Mouse (Mus musculus) kidney, postnatal 36 days (tissue): ENCODE measurements at regions not wholly inside any gene's neighbourhood (a gene's known extent, or its start where the extent isn't known, plus 50 kb on each side); places are given as distances from the start of the nearest gene placed in this dataset.
"Not testable (repeated sequence)": the region's sequence is repeated elsewhere in the genome, so short reads cannot be mapped to it uniquely, and the experiment has no call there.

Experiments used
- DNase-seq, 2 experiments: peaks; one replicate each; pipeline ENCODE4 v3.0.0; 2021 to 2022; ENCODE audit warnings: mixed read lengths in 2 of 2

DNA sequence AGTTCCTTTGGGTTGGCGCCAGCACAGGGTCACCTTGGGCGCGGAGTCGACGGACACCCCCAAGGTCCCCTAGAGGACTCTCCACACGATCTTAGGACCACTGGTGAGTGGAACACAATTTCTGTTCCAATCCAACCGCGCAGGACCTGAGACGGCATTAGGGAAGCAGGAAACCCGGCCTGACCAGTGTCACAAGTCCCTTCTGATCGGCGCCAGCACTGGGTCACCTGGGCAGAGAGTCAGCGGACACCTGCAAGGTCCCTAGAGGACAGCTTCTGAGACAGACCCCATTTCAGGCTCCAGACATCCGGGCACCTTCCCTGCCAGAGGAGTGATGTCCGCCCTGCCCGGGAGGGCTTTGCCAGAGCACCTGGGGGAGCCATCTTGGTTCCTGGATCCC lies 74.2 kb upstream of the Cdh13 start:
- not testable (repeated sequence) for DNase-seq

DNA sequence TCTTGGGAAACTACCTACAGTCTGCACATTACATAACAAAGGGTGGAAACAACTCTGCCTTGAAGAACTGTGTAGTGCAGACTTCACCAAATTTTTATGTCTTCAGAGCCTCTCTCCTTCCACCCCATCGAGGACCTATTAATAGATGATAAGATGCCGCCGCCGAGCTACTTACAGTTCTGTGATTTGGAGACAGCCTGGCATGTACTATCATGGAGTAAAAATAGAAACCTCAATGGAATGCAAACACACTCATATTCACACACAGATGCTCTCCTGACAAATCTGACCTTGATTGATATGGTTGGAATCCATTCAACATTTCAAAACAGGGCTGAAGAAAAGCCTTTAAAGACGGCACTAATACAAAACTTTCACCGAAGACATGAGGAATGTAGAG lies 92.7 kb upstream of the Cdh13 start:
- DNase-seq = no peak

DNA sequence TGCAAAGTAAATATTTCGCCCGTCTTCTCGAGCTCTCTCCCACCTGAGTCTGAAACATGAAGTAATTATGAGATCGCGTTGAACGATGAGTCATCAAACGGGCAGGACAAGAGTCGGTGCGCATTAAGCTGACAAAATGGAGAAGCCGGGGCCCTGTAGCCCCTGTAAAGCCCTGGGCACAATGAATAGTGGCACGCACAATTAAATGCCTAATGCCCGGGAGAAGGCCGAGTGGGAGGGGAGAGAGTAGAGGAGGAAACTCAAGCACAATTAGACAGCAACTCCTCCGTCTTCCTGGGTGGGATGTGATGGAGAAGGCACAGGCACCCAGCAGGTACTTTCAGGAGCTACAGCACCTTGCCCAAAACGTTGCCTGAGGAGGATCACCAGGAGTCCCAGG lies 94.3 kb upstream of the Cdh13 start:
- no peak for DNase-seq

DNA sequence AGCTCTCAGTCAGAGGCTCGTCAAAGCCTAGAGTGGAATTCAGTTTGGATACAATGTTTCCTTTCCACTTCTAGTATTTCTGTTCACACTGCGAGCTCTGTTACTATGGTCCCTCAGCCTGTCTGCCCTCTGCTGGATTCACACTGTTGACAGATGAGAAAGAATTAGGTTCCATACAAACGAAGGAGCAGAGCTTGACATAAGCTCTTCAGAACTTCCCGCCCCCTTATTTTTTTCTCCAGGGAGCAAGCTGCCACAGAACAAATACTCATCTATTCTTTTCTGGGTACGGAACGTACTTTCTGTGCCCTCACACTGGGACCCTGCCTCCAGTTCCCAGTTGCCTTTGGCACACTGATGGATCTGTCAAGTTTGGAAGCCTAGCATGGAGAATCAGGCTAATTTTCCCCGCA lies 114.5 kb upstream of the Cdh13 start:
- DNase-seq = no peak

DNA sequence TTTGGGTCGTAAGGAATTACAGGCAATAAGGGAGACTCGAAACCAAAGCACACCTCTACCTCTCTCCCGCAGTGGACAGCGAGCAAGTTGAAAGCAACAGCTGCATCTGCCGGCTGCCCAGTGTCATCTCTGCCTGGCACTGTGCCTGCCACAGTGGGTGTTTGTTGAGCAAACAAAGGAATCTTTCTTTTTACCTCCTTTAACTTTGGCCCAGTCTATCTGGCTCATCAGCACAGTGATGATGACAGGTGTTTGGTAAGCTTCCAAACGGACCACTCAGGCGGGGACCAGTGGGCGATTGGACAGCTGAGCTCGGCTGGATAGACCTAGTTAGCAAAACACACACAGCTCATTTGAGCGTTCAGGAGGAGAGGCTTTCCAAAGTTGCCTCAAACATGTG lies 121.4 kb upstream of the Cdh13 start:
- DNase-seq = no peak

DNA sequence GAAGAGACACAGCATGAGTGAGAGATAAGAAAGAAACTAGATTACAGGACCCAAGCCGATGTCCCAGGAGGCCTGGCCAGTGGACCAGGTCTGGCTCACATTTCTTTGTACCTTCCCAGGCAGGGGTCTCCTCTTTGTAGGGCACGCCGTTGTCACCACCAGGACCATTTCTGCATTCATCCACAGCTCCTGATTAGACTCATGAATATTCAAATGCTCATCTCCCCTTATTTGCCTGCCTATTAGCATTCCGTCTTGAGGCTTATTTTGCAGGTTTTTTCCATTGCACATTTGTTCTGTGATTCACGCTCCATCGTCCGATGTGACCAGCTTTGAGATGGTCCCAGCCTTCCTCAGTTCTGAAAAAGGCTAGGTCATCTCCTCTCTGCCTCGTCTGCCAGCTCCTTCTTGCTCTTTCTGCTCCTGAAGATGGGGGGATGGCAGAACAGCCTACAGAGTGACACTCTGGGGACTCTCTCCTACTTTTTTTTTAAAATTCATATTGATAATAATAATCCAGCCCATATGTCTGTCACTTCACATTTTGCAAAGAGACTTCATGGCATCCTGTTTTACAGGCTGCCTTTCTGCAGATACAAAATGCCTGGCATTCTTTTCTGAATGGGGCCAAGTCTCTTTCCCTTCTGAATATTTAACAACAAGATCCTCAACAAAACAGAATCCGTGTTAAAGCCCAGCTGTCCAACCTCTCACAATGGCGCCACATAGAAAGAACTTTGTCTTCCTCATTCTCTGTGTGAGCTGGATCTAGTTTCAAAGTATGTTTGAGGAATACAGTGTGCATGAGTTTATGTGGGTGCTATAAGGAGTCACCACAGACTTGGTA lies 136.0 kb upstream of the Cdh13 start:
- DNase-seq = no peak

DNA sequence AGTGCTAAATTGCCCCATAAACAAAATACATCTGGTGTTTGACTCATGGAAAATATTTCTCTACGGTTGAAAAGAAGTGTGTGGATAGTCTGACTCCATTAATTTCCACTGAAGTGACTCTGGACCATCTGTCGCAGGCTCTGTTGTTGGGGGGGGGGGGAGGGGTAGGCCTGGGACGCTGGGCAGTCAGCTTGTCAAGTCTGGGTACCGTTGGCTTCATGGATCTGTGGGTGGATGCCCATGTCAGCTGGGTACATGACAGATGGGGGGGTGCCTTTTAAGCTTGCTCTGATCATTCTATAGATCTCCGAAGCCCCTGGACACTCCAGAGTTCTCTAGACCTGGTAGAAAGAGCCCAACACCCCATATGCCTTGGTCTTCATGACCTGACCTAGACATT lies 139.0 kb upstream of the Cdh13 start:
- no peak for DNase-seq

DNA sequence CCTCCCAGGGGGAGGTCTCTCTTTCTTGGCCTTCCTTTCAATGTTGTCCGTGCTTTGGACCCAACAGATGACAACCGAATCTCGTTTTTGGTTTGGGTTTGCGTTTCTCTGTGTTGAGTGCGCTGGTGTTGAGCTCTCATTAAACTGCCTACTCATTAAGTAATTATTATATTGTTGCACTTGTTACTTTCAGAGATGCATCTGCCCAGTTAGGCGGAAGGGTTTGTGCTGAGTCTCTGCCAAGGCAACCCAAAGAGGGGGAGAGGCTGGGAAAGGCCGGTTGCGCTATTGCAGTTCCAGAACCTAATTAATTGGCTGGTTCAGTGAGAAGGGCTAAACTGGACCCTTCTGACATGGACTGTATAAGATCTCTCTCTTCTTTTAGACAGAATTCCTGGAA lies 141.2 kb upstream of the Cdh13 start:
- no peak for DNase-seq

DNA sequence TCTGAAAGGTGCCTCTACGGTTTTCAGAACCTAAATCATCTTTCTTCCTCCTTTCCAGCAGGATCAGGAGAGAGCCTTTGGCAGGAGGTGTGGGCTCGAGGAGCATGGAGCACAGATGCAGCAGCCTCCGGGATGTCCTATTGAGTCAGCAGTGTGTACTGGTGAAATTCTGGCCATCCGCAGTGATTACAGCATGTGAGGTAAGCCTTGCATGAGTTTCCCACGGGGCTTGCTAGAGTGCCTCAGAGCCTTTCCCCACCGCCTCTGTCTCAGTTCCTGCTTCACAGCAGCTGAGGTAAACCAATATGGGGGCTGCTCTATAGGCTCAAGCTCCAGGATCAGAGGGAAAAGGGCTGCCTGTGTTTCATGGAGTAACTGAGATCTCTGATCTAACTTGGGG lies 143.6 kb upstream of the Cdh13 start:
- no peak for DNase-seq

DNA sequence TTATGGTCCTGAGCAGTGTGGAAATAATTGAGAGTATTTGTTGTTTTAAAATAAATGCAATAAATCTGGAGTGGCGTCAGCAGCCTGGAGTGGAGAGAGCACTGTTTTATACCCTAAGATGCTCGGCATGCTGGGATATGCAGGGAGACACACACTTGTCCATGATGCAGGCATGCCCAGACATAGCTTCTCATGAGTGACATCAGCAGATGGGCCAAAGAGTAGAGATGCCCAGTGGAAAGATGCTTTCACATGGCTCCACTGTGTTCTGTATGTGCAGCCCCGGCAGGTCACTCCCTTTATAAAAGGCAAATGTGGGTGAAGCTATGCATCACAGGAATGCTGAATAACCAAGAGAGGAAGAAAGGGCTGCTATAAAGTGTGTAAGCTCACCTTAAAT lies 145.7 kb upstream of the Cdh13 start:
- no peak for DNase-seq

DNA sequence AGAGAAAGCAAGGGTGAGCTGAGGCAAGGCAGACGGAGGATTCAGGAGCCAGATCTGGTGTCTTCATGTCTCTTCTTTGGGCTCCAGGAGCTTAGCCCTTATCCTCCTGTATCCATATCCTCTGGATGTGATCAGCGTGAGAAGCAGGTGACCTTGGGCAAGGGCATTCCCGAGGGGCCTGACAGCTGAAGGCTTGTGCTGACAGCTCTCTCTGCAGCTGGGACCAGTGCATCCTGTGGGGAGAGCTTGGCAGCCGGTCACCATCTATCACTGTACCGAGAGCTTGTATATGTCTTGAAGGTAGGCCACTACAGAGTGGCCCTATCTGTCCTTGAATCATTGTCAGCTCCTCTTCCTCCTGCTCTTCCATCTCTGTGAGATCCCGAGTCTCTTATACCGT lies 158.5 kb upstream of the Cdh13 start:
- no peak for DNase-seq

DNA sequence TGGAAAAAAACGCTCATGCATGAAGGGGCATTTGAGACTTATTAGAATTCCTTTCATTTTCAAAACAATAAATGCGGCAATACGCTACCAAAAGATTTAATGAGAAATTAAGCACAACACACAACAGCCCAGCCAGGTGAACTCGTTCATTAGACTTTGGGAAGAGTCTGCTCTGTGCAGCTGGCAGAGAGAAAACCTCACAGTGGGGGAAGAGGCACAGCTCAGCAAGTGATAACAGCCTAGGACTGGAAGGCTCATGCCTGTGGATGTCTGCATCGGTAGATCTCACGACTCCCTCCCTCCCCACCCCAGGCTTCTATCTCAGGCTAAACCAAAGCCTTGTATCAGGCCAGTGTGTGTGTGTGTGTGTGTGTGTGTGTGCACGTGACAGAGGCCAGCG lies 169.3 kb upstream of the Cdh13 start:
- DNase-seq = no peak

DNA sequence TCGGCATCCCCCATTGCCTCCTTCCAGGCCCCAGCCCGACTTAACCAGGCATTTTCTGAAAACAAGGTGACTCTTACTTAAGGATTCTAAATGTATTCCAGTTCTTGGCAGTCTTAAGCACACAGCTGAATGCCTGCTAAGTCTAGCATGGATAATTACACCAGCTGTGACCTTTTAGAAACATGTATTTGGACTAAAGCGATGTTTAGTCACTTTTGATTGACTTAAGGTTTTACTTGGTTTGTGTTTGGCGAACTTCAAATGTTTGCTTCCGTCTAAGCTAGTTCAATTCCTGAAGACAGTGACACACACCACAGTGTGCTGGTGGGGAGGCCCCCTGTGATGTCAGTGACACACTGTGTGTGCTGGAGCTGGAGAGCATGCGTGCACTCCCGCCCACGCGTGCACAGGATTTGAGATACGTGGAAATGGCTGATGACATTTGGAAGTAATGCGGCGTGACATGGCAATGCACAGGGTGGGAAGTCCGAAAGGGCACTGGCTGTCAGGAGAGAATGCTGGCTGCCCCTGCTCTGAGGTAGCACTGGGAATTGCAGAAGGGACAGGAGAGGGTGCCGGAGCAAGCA lies 179.0 kb upstream of the Cdh13 start:
- peak in 1 of 2 experiments; percentile 1 for DNase-seq

DNA sequence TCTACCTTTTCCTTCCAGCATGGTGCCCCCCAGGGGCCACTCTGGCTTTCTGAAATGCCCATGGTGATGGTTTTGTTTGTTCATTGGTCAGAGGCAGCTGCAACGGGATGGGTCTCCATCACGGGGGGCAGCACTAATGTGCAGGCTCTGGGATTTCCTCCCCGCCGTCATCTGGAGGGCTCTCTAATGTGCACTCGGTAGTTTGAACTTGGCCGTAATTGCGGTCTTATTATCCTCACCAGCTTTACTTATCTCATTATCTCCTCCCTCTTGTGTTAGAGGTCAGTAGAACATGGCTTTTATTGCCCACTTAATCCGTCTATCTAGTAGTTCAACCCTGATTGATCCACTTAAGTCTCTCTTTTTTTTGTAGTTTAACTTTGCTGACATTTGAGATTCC lies 182.2 kb upstream of the Cdh13 start:
- DNase-seq = no peak

DNA sequence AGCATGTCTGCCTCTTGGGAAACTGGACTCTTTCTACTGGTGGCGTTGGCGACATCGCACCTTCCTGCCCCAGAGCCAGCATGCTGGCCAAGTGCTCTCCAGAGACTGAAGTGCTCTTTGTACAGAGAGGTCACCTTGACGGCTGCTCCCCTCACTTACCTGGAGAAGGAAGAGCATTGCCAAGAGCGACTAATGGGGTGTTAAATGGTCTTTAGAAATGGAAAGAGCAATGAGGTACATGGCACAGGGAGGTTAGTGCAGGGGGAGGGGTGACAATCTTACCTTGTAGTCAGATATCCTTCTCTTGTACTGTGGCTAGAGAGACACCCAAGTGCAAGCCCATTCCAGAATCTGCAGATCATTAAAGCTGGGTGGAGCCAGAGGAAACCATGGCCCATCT lies 220.8 kb upstream of the Cdh13 start:
- no peak for DNase-seq

DNA sequence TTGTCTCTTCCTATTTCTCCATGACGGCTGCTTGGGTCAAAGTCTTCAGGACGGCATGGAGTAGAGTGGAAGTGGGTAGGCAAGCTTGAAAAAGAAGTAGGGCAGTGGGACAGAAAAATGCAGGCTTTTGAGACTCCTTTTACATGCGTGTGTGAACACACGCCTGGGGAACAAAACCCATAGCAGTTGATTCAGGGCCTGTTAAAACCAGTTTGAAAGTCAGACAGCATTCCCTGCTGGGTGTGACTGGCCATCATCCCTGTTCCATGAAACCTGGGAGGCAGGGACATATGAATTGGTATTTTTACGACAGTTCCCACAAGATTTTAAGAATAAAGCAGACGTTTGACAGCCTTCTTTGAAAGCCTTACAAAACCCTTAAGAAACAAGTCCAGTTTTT lies 226.8 kb upstream of the Cdh13 start:
- DNase-seq = no peak

DNA sequence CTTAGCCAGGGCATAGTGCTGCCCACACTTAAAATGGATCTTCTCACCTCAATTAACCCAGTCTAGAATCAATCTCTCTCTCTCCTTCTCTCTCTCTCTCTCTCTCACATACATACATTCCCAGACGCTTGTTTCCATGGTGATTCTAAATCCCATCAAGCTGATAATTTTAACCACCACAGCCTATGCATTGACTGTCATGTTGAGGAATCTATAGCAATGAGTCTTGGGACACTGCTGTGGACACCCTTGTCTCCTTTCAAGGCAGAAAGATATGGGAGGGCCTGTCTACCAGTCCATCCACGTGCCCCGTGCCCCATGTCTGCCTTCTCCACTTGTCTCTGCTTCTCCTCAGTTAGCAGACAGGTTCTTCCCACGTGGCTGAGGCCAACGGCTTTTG lies 228.0 kb upstream of the Cdh13 start:
- DNase-seq = no peak

DNA sequence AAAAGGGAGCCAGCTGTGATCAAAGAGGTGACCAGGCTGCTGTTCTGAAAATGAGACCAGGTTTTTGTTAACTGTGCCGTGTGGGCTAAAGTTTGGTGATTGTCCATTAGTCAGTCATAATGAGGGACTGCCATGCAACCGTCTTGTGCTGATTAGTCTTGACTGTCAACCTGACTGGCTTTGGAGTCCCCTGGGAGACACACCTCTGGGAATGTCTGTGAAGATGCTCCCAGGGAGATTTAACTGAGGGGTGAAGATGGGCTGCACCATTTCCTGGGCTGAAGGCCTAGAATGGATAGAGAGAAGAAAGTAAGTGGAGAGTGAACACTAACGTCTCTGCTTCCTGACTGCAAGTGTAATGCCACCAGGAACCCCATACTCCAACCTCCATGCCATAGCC lies 233.1 kb upstream of the Cdh13 start:
- DNase-seq = no peak

DNA sequence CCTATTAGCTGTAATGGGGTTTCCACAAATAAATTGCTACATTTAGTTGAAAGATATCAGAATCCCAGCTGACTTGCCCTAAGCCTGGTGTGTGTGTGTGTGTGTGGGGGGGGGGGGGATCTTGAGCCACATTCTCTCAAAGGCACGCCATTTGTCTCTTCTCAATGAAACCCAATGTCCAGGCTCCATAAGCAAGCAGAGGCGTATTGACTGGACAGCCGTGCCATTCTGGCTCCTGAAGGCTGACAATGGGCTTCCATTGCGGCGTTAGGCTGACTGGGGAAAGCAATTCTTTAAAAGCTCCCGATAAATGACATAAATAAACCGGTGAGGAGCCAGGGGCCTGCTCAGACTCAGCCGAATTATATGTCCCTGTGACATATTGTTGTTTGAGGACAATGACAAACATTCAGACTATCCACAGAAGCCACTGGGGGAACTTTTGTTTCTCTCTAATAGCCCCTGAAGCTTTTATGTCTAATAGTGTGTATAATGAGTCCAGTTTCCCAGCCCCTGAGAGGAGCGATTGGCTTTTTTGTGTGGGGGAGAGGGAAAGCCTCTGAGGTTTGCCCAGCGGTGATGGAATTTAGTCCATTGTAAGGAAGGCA lies 240.6 kb upstream of the Mphosph6 start:
- DNase-seq = no peak

DNA sequence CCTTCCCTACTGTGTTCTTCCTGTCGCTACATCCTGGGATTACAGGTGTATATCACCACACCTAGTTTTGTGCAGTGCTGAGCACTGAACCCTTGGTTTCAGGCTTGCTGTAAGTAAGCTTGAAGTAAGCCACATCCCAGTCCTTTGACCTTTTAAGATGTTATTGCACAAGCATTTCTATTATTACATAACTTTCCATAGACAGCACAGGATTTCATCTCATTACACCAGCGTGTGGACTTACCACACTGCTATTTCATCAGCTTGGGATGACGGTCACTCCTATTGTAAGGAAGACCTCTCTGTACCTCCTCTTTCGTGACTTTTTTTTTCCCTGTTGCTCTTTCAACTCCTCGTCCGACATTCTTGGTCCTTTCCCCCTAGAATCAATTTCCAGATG lies 239.5 kb upstream of the Mphosph6 start:
- DNase-seq = no peak

DNA sequence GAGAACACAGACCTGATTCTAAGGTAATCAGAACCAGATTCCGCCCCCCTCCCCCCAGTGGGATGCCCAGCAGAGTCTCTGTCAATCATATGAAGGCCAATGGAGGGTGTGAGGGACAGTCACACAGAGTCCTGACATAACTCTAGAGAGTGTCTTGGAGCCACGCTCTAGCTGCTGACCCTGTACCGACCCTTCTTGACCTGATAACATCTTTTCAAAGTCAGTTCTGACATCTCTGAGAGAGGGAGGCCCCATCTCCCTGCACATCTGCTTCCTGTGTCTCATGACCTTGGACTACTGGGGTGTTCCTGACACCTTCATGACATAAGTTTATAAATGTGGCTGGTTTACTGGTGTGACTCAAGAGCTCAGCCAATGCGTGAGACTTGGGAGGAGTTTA lies 236.1 kb upstream of the Mphosph6 start:
- DNase-seq = no peak

DNA sequence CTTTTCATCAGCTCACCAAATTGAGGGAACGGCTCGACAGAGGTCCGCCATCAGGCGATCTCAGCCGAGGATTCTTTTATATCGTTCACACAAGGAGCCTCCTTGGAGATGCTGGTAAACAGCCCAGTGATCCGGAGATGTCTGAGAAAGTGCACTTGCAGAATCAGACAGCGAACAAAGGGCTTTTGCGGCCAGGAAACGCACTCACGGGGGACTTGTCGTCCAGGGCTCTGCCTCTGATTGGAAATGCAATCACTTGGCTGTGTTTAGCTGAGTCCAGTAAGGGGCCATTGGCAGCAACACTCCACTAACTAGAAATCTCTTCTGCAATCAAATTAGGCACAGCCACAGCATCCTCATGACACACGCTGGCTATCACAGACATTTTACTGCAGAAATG lies 232.3 kb upstream of the Mphosph6 start:
- DNase-seq = no peak

DNA sequence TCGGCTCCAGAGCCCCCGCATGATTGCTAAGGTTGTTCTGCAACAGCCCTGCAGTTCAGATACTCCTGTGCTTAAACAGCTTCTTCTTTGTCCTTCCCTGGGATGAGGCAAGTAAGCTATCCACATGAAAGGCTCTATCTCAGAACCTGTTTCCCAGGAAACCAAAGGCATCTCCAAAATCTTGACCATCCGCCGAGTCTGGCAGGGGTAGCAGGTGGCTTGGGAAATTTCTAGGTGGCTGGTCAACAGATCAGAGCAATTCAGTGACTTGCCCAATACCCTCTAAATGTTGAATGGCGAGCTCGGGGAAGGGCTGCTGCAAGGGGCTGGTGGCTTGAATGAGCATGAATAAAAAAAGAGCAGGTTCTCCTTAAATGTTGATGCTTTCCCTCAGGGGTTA lies 229.7 kb upstream of the Mphosph6 start:
- DNase-seq = no peak

DNA sequence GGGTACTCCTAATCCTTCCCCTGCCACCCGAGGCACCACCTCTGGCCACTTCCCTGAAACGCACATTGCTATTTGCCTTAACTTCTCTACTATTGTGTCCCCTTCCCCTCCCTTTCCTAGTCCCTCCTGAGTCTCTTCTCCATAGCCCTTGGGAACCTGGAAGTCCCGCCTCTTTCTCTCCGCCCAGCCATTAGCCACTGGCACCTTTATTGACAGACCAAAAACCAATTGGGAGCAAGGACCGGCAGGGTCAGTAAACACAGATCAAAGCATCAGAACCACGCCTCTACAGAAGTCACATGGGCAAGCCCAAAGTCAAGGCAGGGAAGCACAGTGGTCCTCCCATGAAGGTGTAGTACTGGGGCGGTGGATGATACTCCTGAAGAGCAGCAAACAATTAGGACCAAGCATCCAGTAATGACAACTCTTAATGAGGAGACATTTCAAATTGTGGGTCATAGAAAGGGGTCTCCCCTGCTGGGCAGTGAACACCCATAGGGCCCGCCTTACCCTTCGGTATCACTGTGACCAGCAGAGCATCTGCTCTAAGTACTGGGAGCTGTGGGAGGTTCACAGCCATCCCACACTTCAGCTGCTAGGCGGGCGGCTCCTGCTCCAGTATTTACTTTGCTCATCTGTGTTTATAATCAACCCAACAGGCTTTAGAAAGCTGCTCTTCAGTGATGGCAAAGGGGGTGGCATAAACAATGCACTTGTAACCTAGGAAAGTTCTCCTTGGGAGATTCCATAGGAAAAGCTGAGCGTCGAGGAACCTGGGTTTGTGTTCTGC lies 226.5 kb upstream of the Mphosph6 start:
- no peak for DNase-seq
